Mouse (Mus musculus) liver, postnatal 0 days (tissue): ENCODE measurements around the gene Zfp326. TPM values are rescaled to one million over a fixed set of nuclear protein-coding genes. Genes with fewer than 3 reads are reported as not detected.
A peak's percentile ranks its signal among the peaks of the same experiment; 100 is the strongest.

ENCODE experiments used
- ATAC-seq: fragments of 200-750 bp; cut with Nextera tagmentation; 2 replicates; pipeline ENCODE4 v1.8.0; 2017; ENCODE audit warnings: mild to moderate bottlenecking, moderate library complexity
- DNase-seq: peaks from one replicate; pipeline ENCODE4 v3.0.0-alpha.2; 2016
- H3K27ac ChIP-seq: fragments of 300-500 bp; sonication (generic); 2 replicates; pipeline ENCODE4 v1.5.1; 2014; ENCODE audit warnings: antibody characterized with exemption, moderate library complexity, mild to moderate bottlenecking, low read depth
- H3K27me3 ChIP-seq: fragments of 300-500 bp; sonication (generic); 2 replicates; pipeline ENCODE4 v1.6.1; 2014; ENCODE audit warnings: low read length, control low read depth, mixed read lengths; ENCODE audit not compliant: insufficient read depth
- H3K36me3 ChIP-seq: fragments of 300-500 bp; sonication (generic); replicated peaks from 2 replicates; pipeline ENCODE4 v1.6.1; 2014; ENCODE audit warnings: mild to moderate bottlenecking, control low read depth, low read length, moderate library complexity, mixed read lengths; ENCODE audit not compliant: insufficient read depth
- H3K4me1 ChIP-seq: fragments of 300-500 bp; sonication (generic); 2 replicates; pipeline ENCODE4 v1.6.1; 2014; ENCODE audit warnings: antibody characterized with exemption, mild to moderate bottlenecking, control low read depth; ENCODE audit not compliant: insufficient read depth
- H3K4me2 ChIP-seq: fragments of 300-500 bp; sonication (generic); 2 replicates; pipeline ENCODE4 v1.6.1; 2014; ENCODE audit warnings: low read depth, mild to moderate bottlenecking, low read length, moderate library complexity, mixed read lengths
- H3K4me3 ChIP-seq: fragments of 300-500 bp; sonication (generic); 2 replicates; pipeline ENCODE4 v1.5.1; 2014; ENCODE audit warnings: low read depth, low read length
- H3K9ac ChIP-seq: fragments of 300-500 bp; sonication (generic); replicated peaks from 2 replicates; pipeline ENCODE4 v1.6.1; 2014; ENCODE audit warnings: mild to moderate bottlenecking, moderate library complexity
- H3K9me3 ChIP-seq: fragments of 300-500 bp; sonication (generic); 2 replicates; pipeline ENCODE4 v1.6.1; 2016; ENCODE audit warnings: mild to moderate bottlenecking, control low read depth, low read length, mixed read lengths
- CTCF ChIP-seq: sonication (generic); IDR thresholded peaks from 2 replicates; pipeline ENCODE4 v1.5.1; 2016; ENCODE audit warnings: antibody characterized with exemption, low read depth
- EP300 ChIP-seq: IDR thresholded peaks from 2 replicates; pipeline ENCODE4 v1.6.1; 2016; ENCODE audit warnings: antibody characterized with exemption, low read depth, mild to moderate bottlenecking
- WGBS: fragments of 180-500 bp; shearing (Covaris S2); extraction: QIAGEN DNeasy Blood & Tissue Kit; methylation state at CpG from one replicate; pipeline ENCODE4 v1.1.7; 2014; ENCODE audit not compliant: insufficient replicate concordance; 5-methylcytosine and 5-hydroxymethylcytosine counted together
- polyA plus RNA-seq: library from polyadenylated mRNA; unstranded; fragments of >200 nt; fragmentation: Nextera tagmentation; extraction: Ambion mirVana; gene quantifications from 2 replicates; pipeline ENCODE4 v1.2.1, GENCODE M21; 2015

The Zfp326 gene
- polyA plus RNA-seq, 1 experiment from 2014 or later: 8.9 TPM

DNA sequence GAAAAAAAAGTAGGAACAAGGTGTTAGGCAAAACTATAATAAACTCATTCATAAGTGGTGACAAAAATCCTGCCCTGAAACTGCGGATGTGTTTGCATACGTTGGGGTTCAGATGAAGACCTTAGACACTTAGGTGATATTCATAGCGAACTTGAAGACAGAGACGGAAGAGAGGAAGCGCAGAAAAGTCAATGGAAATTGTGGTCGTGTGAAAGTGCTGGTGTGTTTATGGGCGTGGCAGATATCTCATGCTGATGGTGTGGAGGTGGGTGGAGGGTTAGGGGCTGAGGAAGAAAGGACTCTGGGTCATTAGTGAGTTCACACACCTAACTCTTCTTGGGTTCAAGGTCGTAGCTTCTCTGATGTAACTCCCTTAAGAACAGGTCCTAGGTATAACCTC, 4.2 kb upstream of the Zfp326 start:
- Histone ChIP-seq H3K27ac (no peak overlapping the region), H3K9me3 (no peaks in the 10 kb centered on the region), H3K27me3 (no peaks in the 10 kb centered on the region), H3K36me3 (no peaks in the 10 kb centered on the region), H3K4me1 (peaks cover 17% of the 10 kb centered on the region), H3K9ac (no peak overlapping the region), H3K4me3 (no peak overlapping the region), H3K4me2 (no peak overlapping the region)
- TF ChIP-seq CTCF (no peak), EP300 (no peak)
- ATAC-seq (no peak), DNase-seq (no peak)
- 74% methylated on average over 8 of the region's 8 CpGs for WGBS

DNA sequence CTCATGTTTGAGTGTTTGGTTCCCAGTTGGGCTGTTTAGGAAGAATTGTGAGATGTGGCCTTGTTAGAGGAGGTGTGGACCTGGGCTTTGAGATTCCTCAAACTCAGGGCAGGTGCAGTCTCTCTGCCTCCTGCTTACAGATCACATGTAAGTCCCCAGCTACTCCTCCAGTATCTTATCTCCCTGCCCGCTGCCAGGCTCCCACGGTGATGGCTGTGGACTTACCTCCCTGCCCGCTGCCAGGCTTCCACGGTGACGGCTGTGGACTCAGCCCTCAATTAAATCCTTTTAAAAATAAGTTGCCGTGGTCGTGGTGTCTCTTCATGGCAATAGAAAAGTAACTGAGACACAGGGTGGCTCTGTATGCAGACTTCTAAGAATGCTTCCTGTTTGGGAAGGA, 3.4 kb upstream of the Zfp326 start:
- TF ChIP-seq EP300: no peak
- peaks cover 22% of the 10 kb centered on the region for H3K4me1 ChIP-seq
- no peak overlapping the region for H3K27ac ChIP-seq
- WGBS: 35% methylated on average over 7 of the region's 7 CpGs
- H3K4me3 ChIP-seq: no peak overlapping the region
- H3K36me3 ChIP-seq: no peaks in the 10 kb centered on the region
- no peaks in the 10 kb centered on the region for H3K27me3 ChIP-seq
- no peak for DNase-seq
- H3K9ac ChIP-seq: no peak overlapping the region
- no peak for ATAC-seq
- no peaks in the 10 kb centered on the region for H3K9me3 ChIP-seq
- H3K4me2 ChIP-seq: no peak overlapping the region

DNA sequence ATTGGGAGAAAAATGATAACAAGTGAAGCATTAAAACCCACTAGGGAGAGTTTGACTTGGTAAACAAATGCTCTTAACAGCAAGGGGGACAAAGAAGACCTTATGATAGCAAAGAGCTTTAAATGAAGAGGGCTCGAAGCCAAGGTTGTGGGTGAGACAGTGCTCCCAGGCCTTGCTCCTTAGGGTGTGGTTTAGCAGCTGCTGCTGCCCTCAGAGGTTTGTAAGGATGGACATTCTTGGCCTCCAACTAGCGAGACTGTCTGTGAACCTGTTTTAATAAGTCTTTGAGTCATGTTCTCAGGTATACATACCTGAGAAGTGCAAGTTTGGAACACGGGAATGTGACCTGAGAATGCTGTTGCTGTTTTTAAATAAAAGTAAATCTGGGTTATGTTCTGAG, 2.6 kb upstream of the Zfp326 start:
- no peak overlapping the region for H3K27ac ChIP-seq
- no peak overlapping the region for H3K4me3 ChIP-seq
- 61% methylated on average over 3 of the region's 3 CpGs for WGBS
- ATAC-seq (no peak), DNase-seq (no peak)
- H3K27me3 ChIP-seq: no peaks in the 10 kb centered on the region
- no peaks in the 10 kb centered on the region for H3K36me3 ChIP-seq
- H3K9ac ChIP-seq: no peak overlapping the region
- peaks cover 29% of the 10 kb centered on the region for H3K4me1 ChIP-seq
- TF ChIP-seq CTCF (no peak), EP300 (no peak)
- no peaks in the 10 kb centered on the region for H3K9me3 ChIP-seq
- H3K4me2 ChIP-seq: no peak overlapping the region

DNA sequence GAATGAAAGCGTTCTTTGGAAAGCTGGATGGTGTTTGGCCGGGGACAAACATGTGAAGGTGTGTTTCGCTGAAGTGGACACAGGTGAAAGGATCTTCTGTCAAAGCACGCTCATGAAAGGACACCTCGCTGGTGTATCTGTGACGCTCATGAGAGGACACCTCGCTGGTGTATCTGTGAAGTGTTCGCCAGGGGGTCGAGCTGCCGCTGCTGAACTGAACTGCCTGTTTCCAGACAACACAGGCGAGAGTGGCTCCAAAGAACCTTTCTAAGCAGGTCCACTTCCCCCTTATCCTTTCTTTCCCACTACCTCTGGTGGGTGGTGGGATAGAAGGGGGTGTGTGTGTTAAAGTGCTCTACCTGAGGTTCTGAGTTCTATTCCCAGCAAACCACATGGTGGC, 1.9 kb upstream of the Zfp326 start:
- Histone ChIP-seq H3K4me1 (peaks cover 30% of the 10 kb centered on the region), H3K36me3 (no peaks in the 10 kb centered on the region), H3K9ac (no peak overlapping the region), H3K4me3 (no peak overlapping the region), H3K27ac (no peak overlapping the region), H3K9me3 (no peaks in the 10 kb centered on the region), H3K27me3 (no peaks in the 10 kb centered on the region), H3K4me2 (no peak overlapping the region)
- ATAC-seq (no peak), DNase-seq (no peak)
- 93% methylated on average over 11 of the region's 11 CpGs for WGBS
- no peak for TF ChIP-seq EP300

DNA sequence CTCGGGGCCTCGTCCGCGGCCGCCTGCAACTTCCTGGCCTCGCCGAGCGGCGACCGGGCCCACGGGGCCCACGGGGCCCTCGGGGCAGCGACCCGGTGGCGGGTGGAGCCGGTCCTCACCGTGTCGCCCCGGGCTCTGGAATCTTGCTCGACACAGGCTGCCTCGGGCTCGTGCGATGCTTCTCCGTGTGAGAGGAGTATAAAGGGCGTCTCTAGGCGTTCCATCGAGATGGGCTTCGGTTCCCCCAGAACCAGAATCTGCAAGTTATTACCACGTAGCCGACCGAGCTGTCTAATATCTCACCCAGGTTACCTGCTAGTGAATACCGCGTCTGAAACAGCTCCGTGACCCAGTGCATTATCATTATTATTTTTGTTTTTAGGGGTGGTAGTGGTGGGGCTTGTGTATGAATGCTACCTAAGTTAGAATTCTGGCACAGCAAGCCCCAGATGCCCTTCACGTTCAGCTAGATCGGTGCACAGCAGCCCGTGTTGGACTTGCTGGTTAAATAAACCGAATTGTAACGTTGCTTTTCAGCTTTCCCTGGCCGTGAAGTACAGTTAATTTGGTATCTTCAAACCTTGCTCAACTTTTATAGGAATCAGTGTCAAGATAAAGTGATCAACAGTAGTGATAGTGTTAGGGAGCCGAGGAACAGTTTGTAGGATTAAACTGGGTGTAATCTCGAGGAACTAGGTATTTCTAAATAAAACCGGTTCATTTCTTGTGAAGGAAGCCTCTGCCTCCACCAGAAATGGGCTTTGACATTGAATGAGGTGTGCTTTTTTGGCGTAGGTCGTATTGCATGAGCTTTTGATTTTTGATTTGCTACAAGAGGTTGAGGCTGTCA, 785 bp downstream of the Zfp326 start:
- Histone ChIP-seq H3K27me3 (no peaks in the 10 kb centered on the region), H3K4me2 (peak overlapping the region; percentile 74), H3K36me3 (no peaks in the 10 kb centered on the region; the same call in 1 of the 2 replicates), H3K9ac (peak overlapping the region; percentile 87), H3K4me3 (peak overlapping the region; percentile 73), H3K4me1 (peaks cover 31% of the 10 kb centered on the region), H3K27ac (peak overlapping the region; percentile 89), H3K9me3 (no peaks in the 10 kb centered on the region)
- ATAC-seq (peak; percentile 53; the same call in 1 of the 2 replicates), DNase-seq (no peak)
- no peak for TF ChIP-seq CTCF
- no peak for TF ChIP-seq EP300
- 2% methylated on average over 41 of the region's 46 CpGs for whole genome bisulfite sequencing

DNA sequence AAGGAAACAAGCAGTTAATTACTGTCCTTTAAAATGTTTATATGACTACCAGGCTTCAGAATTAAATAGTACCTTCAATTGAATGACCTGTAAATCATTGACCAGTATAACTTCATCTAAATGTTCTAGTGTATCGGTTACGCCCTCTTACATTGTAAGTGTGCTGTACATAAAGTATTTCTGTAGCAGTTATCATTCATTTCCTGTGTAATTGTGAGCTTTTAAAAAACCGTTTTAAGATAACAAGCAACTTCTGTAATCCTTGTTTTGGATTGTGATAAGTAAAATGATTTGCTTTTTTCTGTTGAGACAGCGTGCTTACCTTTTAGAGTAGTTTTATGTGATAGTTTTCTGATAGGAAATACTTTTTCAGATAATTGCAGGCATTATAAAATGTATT, 11.0 kb downstream of the Zfp326 start:
- Histone ChIP-seq H3K4me3 (no peak overlapping the region), H3K36me3 (peaks cover 17% of the 10 kb centered on the region), H3K4me2 (no peak overlapping the region), H3K27me3 (no peaks in the 10 kb centered on the region), H3K4me1 (no peaks in the 10 kb centered on the region), H3K9me3 (no peaks in the 10 kb centered on the region), H3K27ac (no peak overlapping the region), H3K9ac (no peak overlapping the region)
- DNase-seq (no peak), ATAC-seq (no peak)
- no peak for TF ChIP-seq CTCF
- TF ChIP-seq EP300: no peak
- 55% methylated on average over 4 of the region's 4 CpGs for WGBS
